Mouse (Mus musculus) G1E (cell line): ENCODE data around the gene Tnpo3.
"Not testable (repeated sequence)": the region's sequence is repeated elsewhere in the genome, so short reads cannot be mapped to it uniquely, and the experiment has no call there.

Experiments used
- CTCF ChIP-seq: IDR thresholded peaks from 2 replicates; pipeline ENCODE4 v1.5.1; 2012; ENCODE audit warnings: low read depth, low read length, inconsistent platforms, mixed read lengths
- POLR2AphosphoS5 ChIP-seq: IDR thresholded peaks from 2 replicates; pipeline ENCODE4 v1.6.1; 2012; ENCODE audit warnings: low read depth, low read length, inconsistent platforms; ENCODE audit not compliant: insufficient replicate concordance
- TAL1 ChIP-seq: conservative IDR thresholded peaks from 2 replicates; pipeline ENCODE4 v1.6.1; 2012; ENCODE audit warnings: low read depth, low read length, inconsistent platforms, mixed read lengths

DNA sequence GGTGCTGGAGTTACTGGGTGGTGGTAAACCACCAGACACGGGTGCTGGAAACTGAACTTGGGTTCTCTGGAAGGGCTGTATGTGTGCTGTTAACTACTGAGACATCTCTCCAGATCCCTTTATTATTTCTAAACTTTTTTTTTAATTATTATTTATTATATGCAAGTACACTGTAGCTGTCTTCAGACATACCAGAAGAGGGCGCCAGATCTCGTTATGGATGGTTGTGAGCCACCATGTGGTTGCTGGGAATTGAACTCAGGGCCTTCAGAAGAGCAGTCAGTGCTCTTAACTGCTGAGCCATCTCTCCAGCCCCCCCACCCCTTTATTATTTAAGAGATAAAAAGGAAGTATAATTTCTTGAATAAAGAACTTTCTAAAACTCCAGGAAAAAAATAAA is 33.3 kb downstream of the Tnpo3 start:
- not testable (repeated sequence) for TF ChIP-seq CTCF, TAL1, POLR2AphosphoS5
